Mouse (Mus musculus): ENCODE data around the gene Trim30a. TPM values are rescaled to one million over a fixed set of nuclear protein-coding genes. Genes with fewer than 3 reads are reported as not detected.

Trim30a gene
- 10 to 100 TPM; 52.1 to 52.3 TPM for polyA plus RNA-seq (2017; shearing (Covaris generic))

GRCm38 (mm10) chr7:104465065-104465744, at the start of gene Trim30a:
Trim30a (minus strand) TSS chr7:104465193.

DNA sequence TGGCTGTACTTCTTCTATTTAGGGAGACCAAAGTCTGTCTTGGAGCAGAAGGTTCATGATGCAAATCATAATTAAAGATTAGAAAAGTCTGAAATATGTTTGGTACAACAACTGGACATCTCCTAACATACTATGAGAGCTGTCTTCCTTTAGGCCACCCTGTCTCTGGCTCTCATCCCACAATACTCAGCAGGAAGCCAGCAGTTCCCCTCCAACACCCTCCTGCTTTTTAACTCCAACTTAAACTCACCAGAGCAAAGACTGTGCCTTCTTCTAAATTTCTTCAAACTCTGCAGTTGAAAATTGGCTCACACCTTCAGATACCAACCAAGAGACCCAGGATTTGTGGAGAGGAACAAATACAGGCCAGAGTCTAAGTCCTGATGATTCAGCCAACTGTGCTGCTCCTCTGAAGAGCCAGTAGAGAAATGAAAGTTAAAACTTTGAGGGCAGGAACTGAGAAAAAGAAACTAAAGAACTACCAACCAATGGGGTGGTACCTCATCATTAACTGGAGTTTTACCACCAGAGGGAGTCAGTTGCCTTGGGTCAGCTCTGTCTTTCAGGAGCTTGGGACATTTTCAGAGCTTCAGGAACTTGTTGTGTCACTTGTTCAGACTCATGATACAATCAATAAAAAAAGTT, 42.5 kb upstream of the Trim30a start, which contains the start of gene Trim30d:
TSS of gene Trim30d (minus strand) at position 429 of the 645 bp plus-strand sequence.

GRCm38 (mm10) chr7:104400698-104401097, 64.3 kb downstream of the Trim30a start, which contains the start of gene Trim30c:
Trim30c (minus strand) TSS chr7:104400837.

GRCm38 (mm10) chr7:104369736-104370414, 95.1 kb downstream of the Trim30a start, which contains the start of gene Trim30b:
Trim30b (minus strand) TSS chr7:104369884.

Other genes with a start within 250 kb of the Trim30a start
- 1 to 10 TPM; 2.7 to 3.6 TPM for gene Trim6, start 246.4 kb downstream of the Trim30a start, polyA plus RNA-seq (2017; shearing (Covaris generic))
- gene Trim34a, start 220.7 kb downstream of the Trim30a start, polyA plus RNA-seq (2017; shearing (Covaris generic)), result 10 to 100 TPM; 41.8 to 55.6 TPM
- gene Trim5, start 177.1 kb downstream of the Trim30a start, polyA plus RNA-seq (2017; shearing (Covaris generic)), result 10 to 100 TPM; 25.7 to 25.9 TPM
- gene Trim12a, start 149.7 kb downstream of the Trim30a start, polyA plus RNA-seq (2017; shearing (Covaris generic)), result 100 to 1,000 TPM; 128 to 154 TPM
- gene Trim34b, start 135.7 kb downstream of the Trim30a start, polyA plus RNA-seq (2017; shearing (Covaris generic)), result 1 to 10 TPM; 1.5 to 2.2 TPM
- gene Trim12c, start 111.8 kb downstream of the Trim30a start, polyA plus RNA-seq (2017; shearing (Covaris generic)), result 10 to 100 TPM; 19.3 to 21.5 TPM
- 1 to 10 TPM in 1 of 2 experiments, under 1 TPM in 1; 0.69 to 1.5 TPM for gene Trim30b, start 95.3 kb downstream of the Trim30a start, polyA plus RNA-seq (2017; shearing (Covaris generic))
- under 1 TPM; 0.60 to 0.82 TPM for gene Trim30c, start 64.4 kb downstream of the Trim30a start, polyA plus RNA-seq (2017; shearing (Covaris generic))
- 10 to 100 TPM; 18.5 to 22.7 TPM for gene Trim30d, start 42.7 kb upstream of the Trim30a start, polyA plus RNA-seq (2017; shearing (Covaris generic))
- under 1 TPM in 1 of 2 experiments, not detected in 1; 0.64 TPM for gene Olfr651, start 84.9 kb upstream of the Trim30a start, polyA plus RNA-seq (2017; shearing (Covaris generic))
- gene Olfr652, start 95.7 kb upstream of the Trim30a start, polyA plus RNA-seq (2017; shearing (Covaris generic)), result 1 to 10 TPM in 1 of 2 experiments, under 1 TPM in 1; 0.14 to 1.6 TPM
- gene Olfr653, start 112.1 kb upstream of the Trim30a start, polyA plus RNA-seq (2017; shearing (Covaris generic)), result under 1 TPM in 1 of 2 experiments, not detected in 1; 0.83 TPM
- gene Olfr654, start 121.8 kb upstream of the Trim30a start, polyA plus RNA-seq (2017; shearing (Covaris generic)), result not detected
- gene Olfr655, start 136.6 kb upstream of the Trim30a start, polyA plus RNA-seq (2017; shearing (Covaris generic)), result under 1 TPM in 1 of 2 experiments, not detected in 1; 0.51 TPM
- under 1 TPM in 1 of 2 experiments, not detected in 1; 0.09 TPM for gene Olfr656, start 148.8 kb upstream of the Trim30a start, polyA plus RNA-seq (2017; shearing (Covaris generic))
- under 1 TPM in 1 of 2 experiments, not detected in 1; 0.59 TPM for gene Olfr657, start 159.6 kb upstream of the Trim30a start, polyA plus RNA-seq (2017; shearing (Covaris generic))
- under 1 TPM in 1 of 2 experiments, not detected in 1; 0.18 TPM for gene Olfr658, start 182.1 kb upstream of the Trim30a start, polyA plus RNA-seq (2017; shearing (Covaris generic))
- under 1 TPM; 0.12 to 0.47 TPM for gene Olfr659, start 201.6 kb upstream of the Trim30a start, polyA plus RNA-seq (2017; shearing (Covaris generic))
- gene Olfr661, start 221.3 kb upstream of the Trim30a start, polyA plus RNA-seq (2017; shearing (Covaris generic)), result under 1 TPM; 0.07 to 0.59 TPM